Mouse (Mus musculus): ENCODE measurements around the gene Adamts8. TPM values are rescaled to one million over a fixed set of nuclear protein-coding genes. Genes with fewer than 3 reads are reported as not detected.

Adamts8 gene
- polyA plus RNA-seq, 1 experiment from 2014 or later: 0.40 TPM

DNA sequence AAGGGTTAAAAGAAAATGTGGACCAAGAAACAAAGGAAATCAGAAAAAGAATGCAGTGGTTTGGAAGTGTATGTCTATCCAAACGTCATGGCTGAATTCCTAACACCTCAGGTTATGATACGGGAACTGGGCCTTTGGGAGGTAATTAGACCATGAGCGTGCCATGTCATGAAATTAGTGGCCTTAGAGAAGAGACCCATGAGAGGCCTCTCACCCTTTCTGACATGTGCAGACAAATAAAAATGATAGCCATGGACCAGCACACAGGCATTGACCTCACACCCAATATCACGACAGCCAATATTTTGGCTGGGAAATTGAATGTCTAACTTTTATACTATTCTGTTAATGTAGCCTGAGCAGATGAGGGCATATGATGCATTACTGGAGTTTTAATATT is 60.2 kb downstream of the Adamts8 start:
- Histone ChIP-seq H3K9me3 (replicated peaks) (no peaks in the 10 kb centered on the region), H3K4me3 (no peak overlapping the region), H3K27ac (no peak overlapping the region), H3K4me2 (no peak overlapping the region), H3K27me3 (no peaks in the 10 kb centered on the region), H3K9ac (no peak overlapping the region), H3K4me1 (no peaks in the 10 kb centered on the region), H3K36me3 (ENCODE audit: poor library complexity, severe bottlenecking) (no peaks in the 10 kb centered on the region)
- no peak for ATAC-seq
- WGBS: 81% methylated on average over 4 of the region's 4 CpGs

GRCm38 (mm10) chr9:31009334-31009733 is 67.0 kb downstream of the Adamts8 start:
- H3K4me3 ChIP-seq: no peak overlapping the region
- no peak for ATAC-seq
- H3K36me3 ChIP-seq (ENCODE audit: poor library complexity, severe bottlenecking): no peaks in the 10 kb centered on the region
- 83% methylated on average over 2 of the region's 2 CpGs for WGBS
- H3K27me3 ChIP-seq: no peaks in the 10 kb centered on the region
- no peak overlapping the region for H3K9ac ChIP-seq
- no peak overlapping the region for H3K4me2 ChIP-seq
- H3K4me1 ChIP-seq: no peaks in the 10 kb centered on the region
- no peak overlapping the region for H3K27ac ChIP-seq
- no peaks in the 10 kb centered on the region for H3K9me3 ChIP-seq (replicated peaks)

DNA sequence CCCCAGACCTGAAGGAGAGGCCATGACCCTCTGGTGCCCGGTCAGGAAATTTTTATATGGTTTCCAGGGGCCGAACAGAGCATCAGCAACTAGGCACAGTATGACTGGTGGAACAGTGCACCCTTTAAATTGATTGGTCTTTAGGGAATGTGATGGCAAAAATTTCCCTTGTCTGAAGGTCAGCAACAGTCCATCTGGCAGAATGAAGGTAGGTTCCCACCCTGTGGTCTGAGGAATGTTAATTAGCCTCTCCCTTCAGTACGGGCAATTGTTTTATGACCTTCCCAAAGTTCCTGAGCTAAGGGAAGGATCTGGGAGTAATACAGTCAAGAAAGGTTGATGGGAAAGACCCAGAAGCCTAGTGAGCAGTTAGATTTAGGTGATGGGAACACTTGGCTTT is 67.7 kb downstream of the Adamts8 start:
- H3K4me1 ChIP-seq: no peaks in the 10 kb centered on the region
- H3K4me3 ChIP-seq: no peak overlapping the region
- H3K4me2 ChIP-seq: no peak overlapping the region
- ATAC-seq: no peak
- 80% methylated on average over 3 of the region's 3 CpGs for WGBS
- no peak overlapping the region for H3K9ac ChIP-seq
- H3K9me3 ChIP-seq (replicated peaks): no peaks in the 10 kb centered on the region
- no peak overlapping the region for H3K27ac ChIP-seq
- no peaks in the 10 kb centered on the region for H3K36me3 ChIP-seq (ENCODE audit: poor library complexity, severe bottlenecking)
- no peaks in the 10 kb centered on the region for H3K27me3 ChIP-seq

- WGBS: 84% methylated on average over 3 of the region's 3 CpGs
- ATAC-seq: no peak
- Histone ChIP-seq H3K9me3 (replicated peaks) (no peaks in the 10 kb centered on the region), H3K9ac (no peak overlapping the region), H3K27me3 (no peaks in the 10 kb centered on the region), H3K4me3 (no peak overlapping the region), H3K36me3 (ENCODE audit: poor library complexity, severe bottlenecking) (no peaks in the 10 kb centered on the region), H3K27ac (no peak overlapping the region), H3K4me1 (no peaks in the 10 kb centered on the region), H3K4me2 (no peak overlapping the region)
Observed at GRCm38 (mm10) chr9:31010749-31011148, 68.4 kb downstream of the Adamts8 start.

GRCm38 (mm10) chr9:31011533-31011932 is 69.2 kb downstream of the Adamts8 start:
- ATAC-seq: no peak
- no peak overlapping the region for H3K9ac ChIP-seq
- no peak overlapping the region for H3K4me3 ChIP-seq
- 63% methylated on average over 1 of the region's 1 CpGs for WGBS
- H3K4me1 ChIP-seq: no peaks in the 10 kb centered on the region
- no peaks in the 10 kb centered on the region for H3K27me3 ChIP-seq
- H3K36me3 ChIP-seq (ENCODE audit: poor library complexity, severe bottlenecking): no peaks in the 10 kb centered on the region
- H3K27ac ChIP-seq: no peak overlapping the region
- H3K9me3 ChIP-seq (replicated peaks): no peaks in the 10 kb centered on the region
- H3K4me2 ChIP-seq: no peak overlapping the region

- no peaks in the 10 kb centered on the region for H3K9me3 ChIP-seq (replicated peaks)
Observed at GRCm38 (mm10) chr9:31012674-31013073, 70.3 kb downstream of the Adamts8 start.

DNA sequence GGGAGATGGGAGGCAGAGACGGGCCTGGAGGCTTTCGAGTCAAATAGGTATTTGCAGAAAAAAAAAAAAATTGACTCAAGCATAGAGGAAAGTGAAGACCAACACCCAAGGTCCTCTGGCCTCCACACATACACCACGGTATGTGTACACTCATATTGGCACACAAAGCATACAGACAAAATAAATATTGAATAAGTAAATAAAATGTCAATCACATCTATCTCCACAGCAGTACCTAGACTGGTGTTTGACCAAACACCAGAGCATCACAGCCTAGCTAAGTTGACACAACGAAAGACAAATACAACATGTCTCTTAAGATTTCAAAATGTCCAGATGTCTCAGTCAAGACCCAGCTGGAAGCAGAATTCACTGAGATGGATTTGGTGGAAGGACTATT is 71.1 kb downstream of the Adamts8 start:
- H3K36me3 ChIP-seq (ENCODE audit: poor library complexity, severe bottlenecking): no peaks in the 10 kb centered on the region

More at GRCm38 (mm10) chr9:31012674-31013073, 70.3 kb downstream of the Adamts8 start:
- no peak overlapping the region for H3K27ac ChIP-seq
- no peak overlapping the region for H3K4me3 ChIP-seq
- H3K4me2 ChIP-seq: no peak overlapping the region
- 88% methylated on average over 4 of the region's 4 CpGs for WGBS
- ATAC-seq: no peak
- no peaks in the 10 kb centered on the region for H3K36me3 ChIP-seq (ENCODE audit: poor library complexity, severe bottlenecking)
- H3K27me3 ChIP-seq: no peaks in the 10 kb centered on the region
- no peak overlapping the region for H3K9ac ChIP-seq
- no peaks in the 10 kb centered on the region for H3K4me1 ChIP-seq

More for the DNA sequence above, 71.1 kb downstream of the Adamts8 start:
- H3K4me1 ChIP-seq: no peaks in the 10 kb centered on the region
- H3K4me2 ChIP-seq: no peak overlapping the region
- 94% methylated on average over 4 of the region's 4 CpGs for WGBS
- H3K9me3 ChIP-seq (replicated peaks): no peaks in the 10 kb centered on the region
- no peak overlapping the region for H3K4me3 ChIP-seq
- no peak overlapping the region for H3K9ac ChIP-seq
- no peaks in the 10 kb centered on the region for H3K27me3 ChIP-seq
- no peak overlapping the region for H3K27ac ChIP-seq
- no peak for ATAC-seq

Other genes starting within 250 kb of the Adamts8 start
- 1.6 and 1.9 TPM in 2 replicates for gene Adamts15, start 20.1 kb upstream of the Adamts8 start, polyA plus RNA-seq (2015; fragmentation: Nextera tagmentation; extraction: Ambion mirVana)
- 4.4 and 5.1 TPM in 2 replicates for gene Zbtb44, start 88.1 kb downstream of the Adamts8 start, polyA plus RNA-seq (2015; fragmentation: Nextera tagmentation; extraction: Ambion mirVana)
- gene St14, start 189.3 kb downstream of the Adamts8 start, polyA plus RNA-seq (2015; fragmentation: Nextera tagmentation; extraction: Ambion mirVana): 0.09 and 0.21 TPM in 2 replicates